Comparison of ENCODE assay signal across 24 mouse cellular contexts in the genomic region with DNA sequence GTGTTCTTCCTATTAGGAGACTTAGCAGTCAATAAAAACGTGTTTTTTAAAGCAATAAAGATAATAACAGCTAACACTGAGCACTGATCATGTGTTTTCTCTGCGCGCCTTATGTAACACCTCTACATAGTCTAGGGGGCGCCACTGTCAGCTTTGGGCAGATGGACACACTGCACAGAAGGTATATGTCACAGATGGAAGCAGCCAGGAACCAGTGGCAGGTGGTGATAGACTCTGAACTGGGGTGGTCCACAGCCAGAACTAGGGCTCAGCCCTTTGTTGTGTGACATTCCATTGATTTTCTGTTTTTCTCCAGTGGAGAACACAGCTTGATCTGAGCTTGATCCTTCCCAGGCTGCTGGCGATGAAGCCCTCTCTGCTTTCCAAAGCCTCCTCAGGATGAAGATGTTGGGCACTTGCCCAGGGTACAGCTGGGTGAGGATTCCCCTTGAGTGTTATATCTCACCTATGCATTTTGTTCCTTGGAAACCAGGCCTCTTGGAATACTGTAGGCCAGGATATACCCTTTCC.
DNase-seq lines count a peak whose midpoint lies in the region; ATAC-seq and TF ChIP-seq lines count a peak whose summit lies in the region.
"Had no signal": no experiment of that assay in that cellular context is flagged by ENCODE, and none has a peak within 500 bp of the region (broad histone marks: within the 10 kb centered on the region; RNA-seq: fewer than 3 reads in every experiment).

No protein-coding gene starts in this region.

- ATAC-seq in lung, postnatal 0 days = no peak
- ATAC-seq: forebrain, embryonic 14.5 days; Patski had no signal

- DNase-seq in heart, adult 18-20 months = peak; percentile 9 to 11
- DNase-seq in heart, adult 8-10 months (ENCODE audit: low spot score) = no peak
- DNase-seq in lung, postnatal 0 days (ENCODE audit: low spot score) = no peak
- no peak for DNase-seq in lung, postnatal 14 days
- DNase-seq in induced T-regulatory cell, adult 2 months (ENCODE audit: low read depth) = peak; percentile 20
- DNase-seq in adrenal gland, adult (ENCODE audit: inconsistent age in 2 of 2, low spot score in 1 of 2) = no peak
- DNase-seq: adrenal gland, adult 2 months; cerebellum, adult 11 months; cerebellum, postnatal 36 days; gastrocnemius, adult 2 months; kidney, adult 8-10 months; kidney, postnatal 14 days; lung, adult 18-20 months; right cerebral cortex, adult 18-20 months; right cerebral cortex, postnatal 4 days had no signal

- no peak overlapping the region for H3K27ac ChIP-seq in lung, postnatal 0 days (ENCODE audit: low read length)
- H3K27ac ChIP-seq: gastrocnemius, adult 2 months; heart, embryonic 13.5 days; hindbrain, embryonic 13.5 days; midbrain, embryonic 12.5 days; neural tube, embryonic 13.5 days; stomach, embryonic 15.5 days had no signal

- no peaks in the 10 kb centered on the region for H3K27me3 ChIP-seq in lung, postnatal 0 days (replicated peaks; ENCODE audit: insufficient read depth, low read length)
- no peaks in the 10 kb centered on the region for H3K27me3 ChIP-seq in E14TG2a.4 (ENCODE audit: insufficient read depth, low read length)
- H3K27me3 ChIP-seq: heart, embryonic 13.5 days; hindbrain, embryonic 13.5 days; midbrain, embryonic 12.5 days; neural tube, embryonic 13.5 days; Patski; stomach, embryonic 15.5 days had no signal

- no peak overlapping the region for H3K4me2 ChIP-seq in lung, postnatal 0 days (replicated peaks; ENCODE audit: low read depth, low read length)
- H3K4me2 ChIP-seq: heart, embryonic 13.5 days; hindbrain, embryonic 13.5 days; liver, embryonic 11.5 days; midbrain, embryonic 12.5 days; neural tube, embryonic 13.5 days; stomach, embryonic 15.5 days had no signal

- 0 out of 2 replicates have a peak, but pooled peaks have one; percentile 3 for TF ChIP-seq CTCF in lung, postnatal 0 days (IDR thresholded peaks at IDR 0.05)
- TF ChIP-seq CTCF in E14TG2a.4 (conservative IDR thresholded peaks at IDR 0.05; ENCODE audit: low read length) = 0 out of 2 replicates have a peak, but pooled peaks have one; percentile 5

- no peaks in the 10 kb centered on the region for H3K9me3 ChIP-seq in lung, postnatal 0 days (ENCODE audit: low read length)
- H3K9me3 ChIP-seq in E14TG2a.4 (ENCODE audit: low read length) = no peaks in the 10 kb centered on the region
- H3K9me3 ChIP-seq: heart, embryonic 13.5 days; hindbrain, embryonic 13.5 days; midbrain, embryonic 12.5 days; neural tube, embryonic 13.5 days; stomach, embryonic 15.5 days had no signal

- H3K4me1 ChIP-seq in lung, postnatal 0 days (ENCODE audit: insufficient read depth, low read depth, low read length) = no peaks in the 10 kb centered on the region
- H3K4me1 ChIP-seq in E14TG2a.4 (replicated peaks; ENCODE audit: low read depth, low read length) = 0 out of 2 replicates have a peak, but pooled peaks cover 6% of the 10 kb centered on the region
- H3K4me1 ChIP-seq: midbrain, embryonic 12.5 days; neural tube, embryonic 13.5 days; stomach, embryonic 15.5 days had no signal

- no peaks in the 10 kb centered on the region for H3K36me3 ChIP-seq in lung, postnatal 0 days (ENCODE audit: insufficient read depth, low read length)
- H3K36me3 ChIP-seq in E14TG2a.4 (ENCODE audit: insufficient read depth, low read length) = no peaks in the 10 kb centered on the region
- H3K36me3 ChIP-seq: heart, embryonic 13.5 days; hindbrain, embryonic 13.5 days; midbrain, embryonic 12.5 days; neural tube, embryonic 13.5 days; stomach, embryonic 15.5 days had no signal

- H3K4me3 ChIP-seq in lung, postnatal 0 days (ENCODE audit: low read depth, low read length) = no peak overlapping the region
- no peak overlapping the region for H3K4me3 ChIP-seq in E14TG2a.4 (replicated peaks; ENCODE audit: low read length)
- H3K4me3 ChIP-seq: gastrocnemius, adult 2 months; heart, embryonic 13.5 days; hindbrain, embryonic 13.5 days; midbrain, embryonic 12.5 days; neural tube, embryonic 13.5 days; stomach, embryonic 15.5 days had no signal

- TF ChIP-seq EP300 in lung, postnatal 0 days (IDR thresholded peaks at IDR 0.05) = no peak

- 69% methylated on average over 5 of the region's 5 CpGs for WGBS in lung, postnatal 0 days

- H3K9ac ChIP-seq in lung, postnatal 0 days (replicated peaks; ENCODE audit: low read depth) = no peak overlapping the region
- H3K9ac ChIP-seq: heart, embryonic 13.5 days; hindbrain, embryonic 13.5 days; midbrain, embryonic 12.5 days; neural tube, embryonic 13.5 days; stomach, embryonic 15.5 days had no signal

Comparison
In these comparisons a context has a peak if more than half of its experiments do, and no peak if none do; other contexts are left out.
1. DNase-seq: peak in heart, adult 18-20 months (2 of 2) and induced T-regulatory cell, adult 2 months (single experiment); none in heart, adult 8-10 months (single experiment), lung, postnatal 0 days (single experiment), lung, postnatal 14 days (single experiment) and adrenal gland, adult (0 of 2).